Mouse (Mus musculus): ENCODE data around the gene Golt1a.
A peak's percentile ranks its signal among the peaks of the same experiment; 100 is the strongest.
"Not testable (repeated sequence)": the region's sequence is repeated elsewhere in the genome, so short reads cannot be mapped to it uniquely, and the experiment has no call there.

Golt1a gene

GRCm38 (mm10) chr1:133306842-133307241 lies 2.8 kb upstream of the Golt1a start:
- peak; percentile 74 for DNase-seq

GRCm38 (mm10) chr1:133307318-133307717 lies 2.3 kb upstream of the Golt1a start:
- DNase-seq, result peak; percentile 39

- DNase-seq, result no peak
These were observed 1.6 kb downstream of the Golt1a start for GRCm38 (mm10) chr1:133311240-133311639.

DNA sequence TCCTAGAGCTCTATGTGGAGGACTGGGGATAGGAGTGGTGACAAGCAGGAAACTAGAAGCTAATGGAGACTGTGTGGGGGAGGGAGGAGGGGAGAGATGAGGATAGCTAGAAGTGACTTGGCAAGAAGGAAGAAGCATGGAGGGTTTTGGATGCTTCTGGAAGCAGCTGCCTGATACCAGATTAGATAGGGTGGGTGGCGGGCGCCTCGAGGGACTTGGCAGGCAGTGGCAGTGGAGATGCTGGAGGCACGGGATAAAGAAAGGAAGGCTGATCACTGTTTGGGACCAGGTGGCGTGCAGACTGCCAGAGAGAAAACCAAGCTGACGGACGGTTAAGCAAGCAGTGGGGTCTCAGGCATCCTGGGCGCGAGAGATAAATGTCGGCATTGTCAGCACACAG lies 2.3 kb downstream of the Golt1a start:
- no peak for DNase-seq

GRCm38 (mm10) chr1:133314364-133314763 lies 4.8 kb downstream of the Golt1a start:
- DNase-seq, result peak; percentile 58

GRCm38 (mm10) chr1:133315775-133316174 lies 6.2 kb downstream of the Golt1a start:
- no peak for DNase-seq

DNA sequence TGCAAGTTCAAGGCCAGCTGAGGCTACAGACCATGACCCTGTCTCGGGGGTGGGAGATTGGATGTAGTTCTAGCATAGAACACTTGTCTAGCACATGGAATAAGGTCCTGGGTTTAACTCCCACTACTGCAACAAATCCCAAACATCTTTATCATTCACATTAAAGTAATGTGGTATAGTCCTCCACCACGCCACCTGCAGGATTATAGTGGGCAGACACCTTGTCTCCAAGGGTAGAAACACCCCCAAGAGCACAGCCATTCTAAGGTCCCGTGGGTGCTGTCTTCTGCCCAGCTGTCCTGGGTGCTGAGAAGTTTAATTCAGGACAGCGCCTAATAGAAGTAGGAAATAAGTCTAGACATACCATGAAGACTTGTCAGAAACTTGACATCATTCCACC lies 7.0 kb downstream of the Golt1a start:
- DNase-seq, result no peak

GRCm38 (mm10) chr1:133317149-133317548 lies 7.5 kb downstream of the Golt1a start:
- DNase-seq, result no peak

GRCm38 (mm10) chr1:133321267-133321925 lies 11.8 kb downstream of the Golt1a start, which contains the start of gene Kiss1:
TSS of gene Kiss1 (plus strand) at chr1:133321875.
- no peak for DNase-seq

GRCm38 (mm10) chr1:133323333-133323732 lies 13.7 kb downstream of the Golt1a start:
- DNase-seq, result no peak

GRCm38 (mm10) chr1:133325951-133326350 lies 16.4 kb downstream of the Golt1a start:
- DNase-seq, result no peak

- no peak for DNase-seq
These were observed 17.5 kb downstream of the Golt1a start for GRCm38 (mm10) chr1:133327094-133327493.

DNA sequence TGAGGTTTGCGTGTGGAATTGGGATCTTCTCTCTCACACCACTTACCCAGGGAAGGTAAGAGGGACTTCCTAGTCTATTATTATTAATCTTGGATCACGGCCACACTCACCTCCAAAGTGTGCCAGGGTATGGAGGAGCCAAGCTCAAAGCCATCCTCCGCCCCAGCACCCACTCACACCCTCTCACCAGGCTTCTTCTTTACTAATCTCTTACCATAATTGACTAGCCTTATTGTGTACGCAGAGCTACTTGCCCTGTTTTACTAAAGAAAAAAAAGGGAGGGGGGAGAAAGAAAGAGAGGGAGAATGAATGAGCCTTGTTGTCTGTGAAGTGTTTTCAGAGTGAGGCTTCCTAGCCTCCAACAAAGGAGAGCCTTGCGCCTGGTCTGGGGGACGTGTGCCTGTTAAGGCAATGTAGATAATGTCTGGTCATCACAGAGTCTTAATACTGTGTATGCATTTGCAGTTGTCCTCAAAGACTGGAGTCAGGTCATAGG lies 18.7 kb downstream of the Golt1a start:
- no peak for DNase-seq

DNA sequence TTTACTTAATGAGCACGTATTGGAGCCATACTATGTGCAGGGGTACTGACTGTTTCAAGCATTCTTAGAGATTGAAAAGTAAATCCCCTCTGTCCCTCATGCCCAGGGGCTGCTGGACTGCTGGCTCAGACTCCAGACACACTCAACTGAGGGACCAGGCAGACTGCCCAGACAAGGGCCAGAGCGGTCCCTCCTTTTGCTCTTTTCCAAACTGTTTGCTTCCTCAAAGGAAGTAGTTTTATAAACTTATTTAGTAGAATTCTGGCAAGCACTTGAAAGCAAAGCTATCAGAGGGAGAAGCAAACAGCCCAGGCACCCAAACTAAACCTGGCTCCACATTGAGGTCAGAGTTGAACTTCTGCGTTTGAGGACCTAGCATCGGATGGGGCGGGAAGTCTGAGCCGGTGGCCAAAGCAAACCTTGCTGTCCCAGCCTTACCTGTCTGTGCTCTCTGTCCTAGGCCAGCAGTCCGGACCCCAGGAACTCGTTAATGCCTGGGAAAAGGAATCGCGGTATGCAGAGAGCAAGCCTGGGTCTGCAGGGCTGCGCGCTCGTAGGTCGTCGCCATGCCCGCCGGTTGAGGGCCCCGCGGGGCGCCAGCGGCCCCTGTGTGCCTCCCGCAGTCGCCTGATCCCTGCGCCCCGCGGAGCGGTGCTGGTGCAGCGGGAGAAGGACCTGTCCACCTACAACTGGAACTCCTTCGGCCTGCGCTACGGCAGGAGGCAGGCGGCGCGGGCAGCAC lies 19.5 kb downstream of the Golt1a start:
- DNase-seq, result no peak

DNA sequence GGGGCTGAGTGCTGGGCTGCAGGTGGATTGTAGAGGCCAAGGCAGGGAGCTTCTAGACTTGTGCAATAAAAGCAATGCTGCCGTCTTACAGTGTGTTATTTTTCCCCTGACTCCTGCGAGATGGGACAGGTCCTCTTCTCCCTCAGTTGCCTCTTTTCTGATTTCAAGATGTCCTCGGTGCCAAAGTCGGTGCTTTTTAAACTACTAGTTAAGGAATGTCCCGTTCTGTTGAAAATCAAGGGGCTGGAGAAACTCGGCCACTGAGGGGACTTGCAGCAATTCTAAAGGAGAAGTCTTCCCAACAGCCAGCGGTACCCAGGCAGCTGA lies 20.0 kb downstream of the Golt1a start:
- DNase-seq, result no peak

GRCm38 (mm10) chr1:133331142-133331541 lies 21.5 kb downstream of the Golt1a start:
- no peak for DNase-seq

GRCm38 (mm10) chr1:133332656-133333430 lies 23.2 kb downstream of the Golt1a start:
- DNase-seq, result no peak

- no peak for DNase-seq
These were observed 24.3 kb downstream of the Golt1a start for GRCm38 (mm10) chr1:133333937-133334336.

DNA sequence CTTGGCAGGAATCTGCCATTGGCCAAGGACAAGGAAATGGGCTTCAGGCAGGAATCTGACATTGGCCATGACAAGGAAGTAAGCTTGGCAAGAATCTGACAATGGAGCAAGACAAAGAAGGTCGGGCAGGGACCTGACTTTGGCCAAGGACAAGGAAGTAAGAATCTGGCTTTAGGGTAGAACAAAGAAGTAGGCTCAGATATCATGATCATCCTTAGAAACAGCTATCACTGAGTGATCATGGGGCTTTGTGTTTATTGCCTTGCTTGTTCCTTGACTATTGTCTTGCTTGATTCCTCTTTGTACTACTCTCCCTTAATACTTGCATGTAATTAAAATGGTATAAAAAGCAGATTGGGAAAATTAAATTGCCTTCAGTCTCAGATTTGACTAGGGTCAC lies 30.8 kb downstream of the Golt1a start:
- DNase-seq, result not testable (repeated sequence)

DNA sequence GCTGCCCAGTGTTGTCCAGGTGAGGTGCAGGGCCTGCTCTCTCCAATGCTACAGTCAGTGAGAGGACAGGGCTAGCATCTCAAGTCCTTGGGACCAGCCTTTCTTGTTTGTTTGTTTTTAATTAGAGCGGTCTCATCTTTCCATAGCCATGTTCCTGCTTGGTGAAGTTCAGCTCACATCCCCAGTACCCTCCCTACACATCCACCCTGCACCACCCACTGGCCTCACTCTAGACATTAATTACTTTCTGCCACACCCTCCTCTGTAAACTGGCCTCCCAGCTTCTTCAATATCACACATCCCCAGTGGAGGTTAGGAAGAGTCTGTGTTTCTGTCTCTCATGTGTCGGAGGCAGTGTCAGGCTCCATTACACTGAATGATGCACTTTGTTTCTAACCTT lies 34.8 kb downstream of the Golt1a start:
- no peak for DNase-seq

DNA sequence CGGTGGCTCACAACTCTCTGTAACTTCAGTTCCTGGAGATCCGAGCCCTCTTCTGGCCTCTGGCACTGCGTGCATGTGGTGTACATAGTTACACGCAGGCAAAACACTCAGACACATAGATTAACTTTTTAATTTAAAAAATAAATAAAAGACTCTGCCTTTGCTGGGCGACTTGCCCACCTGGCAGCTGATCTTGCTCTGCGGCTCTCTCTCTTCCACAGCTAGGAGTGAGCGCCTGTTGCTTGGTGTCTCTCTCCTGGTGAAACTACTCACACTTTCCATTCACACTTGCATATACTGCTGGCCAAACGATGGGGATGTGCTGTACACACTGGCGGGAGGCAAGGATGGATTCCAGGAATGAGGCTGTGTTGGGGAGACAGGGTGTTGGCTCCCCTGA lies 36.9 kb downstream of the Golt1a start:
- DNase-seq, result no peak

- no peak for DNase-seq
These were observed 37.6 kb downstream of the Golt1a start for GRCm38 (mm10) chr1:133347226-133347625.

DNA sequence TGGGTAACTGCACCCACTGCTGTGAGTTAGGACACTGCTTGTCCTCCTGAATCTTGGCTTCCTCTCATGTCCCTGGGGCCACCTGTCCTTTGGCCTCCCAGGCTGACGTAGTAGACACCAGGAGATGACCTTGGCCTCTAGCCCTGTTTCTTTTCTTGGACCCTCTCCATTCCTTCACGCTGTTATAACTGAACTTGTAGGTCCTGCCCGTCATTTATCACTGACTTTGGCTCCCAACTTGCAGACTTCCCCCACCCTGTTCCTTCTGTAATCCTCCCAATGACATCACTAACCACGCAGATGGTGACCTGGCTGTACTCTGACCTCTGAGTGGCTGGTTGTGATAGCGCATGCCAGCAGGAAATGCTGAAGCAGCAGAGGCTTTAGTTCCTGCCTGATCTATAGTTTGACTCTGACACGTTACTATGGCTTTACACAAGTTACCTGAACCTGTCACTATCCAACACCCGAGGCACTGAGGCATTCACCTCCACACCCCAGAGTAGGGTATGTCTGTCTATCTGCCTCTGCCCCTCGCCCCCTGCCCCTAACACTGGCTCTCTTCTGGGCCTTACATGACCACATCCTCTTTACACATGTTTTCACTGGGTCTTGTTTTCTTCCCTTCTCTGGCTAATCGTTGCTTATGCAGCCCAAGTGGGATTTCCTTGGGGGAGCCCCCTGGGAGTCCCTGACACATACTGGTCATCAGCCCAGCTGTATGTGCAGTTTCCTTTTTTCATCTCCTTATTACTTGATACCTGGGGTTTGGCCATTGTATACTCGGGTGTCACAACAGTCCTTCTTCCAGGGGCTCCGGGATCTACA lies 38.3 kb downstream of the Golt1a start:
- no peak for DNase-seq
